7 mouse cellular contexts compared by ENCODE assay signal in genomic region chr10:127189116-127189650, GRCm38 (mm10). TPM values are rescaled to one million over a fixed set of nuclear protein-coding genes. Genes with fewer than 3 reads are reported as not detected.
DNase-seq lines count a peak whose midpoint lies in the region; ATAC-seq and TF ChIP-seq lines count a peak whose summit lies in the region.

No protein-coding gene starts in this region.

- H3K4me2 ChIP-seq in embryonic facial prominence, embryonic 15.5 days (replicated peaks) = peak overlapping the region; percentile 93
- peak overlapping the region; percentile 99 for H3K4me2 ChIP-seq in neural tube, embryonic 11.5 days (ENCODE audit: low read depth)

- H3K79me2 ChIP-seq in liver, adult 2 months (ENCODE audit: control insufficient read depth, insufficient read depth, low read length) = no peaks in the 10 kb centered on the region

- TF ChIP-seq POLR2A in liver, adult 2 months (IDR thresholded peaks at IDR 0.05; ENCODE audit: extremely low read depth, insufficient read depth, low read length) = no peak

- H3K27ac ChIP-seq in ES-E14 (ENCODE audit: insufficient read depth, low read depth, low read length, poor library complexity, severe bottlenecking) = no peak overlapping the region
- peak overlapping the region; percentile 98 for H3K27ac ChIP-seq in embryonic facial prominence, embryonic 15.5 days (replicated peaks)
- no peak overlapping the region for H3K27ac ChIP-seq in liver, adult 2 months (replicated peaks; ENCODE audit: insufficient read depth, low read depth, low read length)
- peak overlapping the region; percentile 87 for H3K27ac ChIP-seq in neural tube, embryonic 11.5 days (ENCODE audit: low read depth, low read length)

- in situ Hi-C loops in ES-E14 (cut with MboI; ENCODE audit: low sequenced_read_pairs in 2 of 2, unreplicated experiment in 2 of 2) = no loop called here

- peak overlapping the region; percentile 81 to 99 for H3K4me3 ChIP-seq in ES-E14 (ENCODE audit: insufficient read depth in 1 of 2, low read depth in 1 of 2, low read length in 2 of 2, poor library complexity in 1 of 2, severe bottlenecking in 1 of 2)
- H3K4me3 ChIP-seq in embryonic facial prominence, embryonic 15.5 days (replicated peaks) = peak overlapping the region; percentile 74
- peak overlapping the region; percentile 78 for H3K4me3 ChIP-seq in liver, adult 2 months (ENCODE audit: insufficient read depth, low read depth, low read length)
- peak overlapping the region; percentile 79 for H3K4me3 ChIP-seq in neural tube, embryonic 11.5 days (ENCODE audit: low read depth, low read length)

- WGBS in embryonic facial prominence, embryonic 15.5 days = under 1% methylated on average over 26 of the region's 26 CpGs
- 3% methylated on average over 26 of the region's 26 CpGs for WGBS in liver, adult 2 months
- WGBS in neural tube, embryonic 11.5 days = under 1% methylated on average over 26 of the region's 26 CpGs

- DNase-seq in CD4-positive, CD25-positive, alpha-beta regulatory T cell, adult 2 months (ENCODE audit: low read depth, low spot score) = peak; percentile 51
- no peak for DNase-seq in ES-E14 (ENCODE audit: low read depth, low spot score)
- DNase-seq in heart, postnatal 14 days = peak; percentile 63 to 74
- no peak for DNase-seq in liver, adult 2 months (ENCODE audit: extremely low read depth, low read depth, low spot score)
- peak; percentile 52 for DNase-seq in neural tube, embryonic 11.5 days (ENCODE audit: low spot score)
- DNase-seq in thymus, adult 18-20 months = no peak

- peaks cover 20% of the 10 kb centered on the region; the same call in 1 of the 2 replicates for H3K36me3 ChIP-seq in ES-E14 (ENCODE audit: control insufficient read depth, insufficient read depth, low read length, poor library complexity, severe bottlenecking)
- H3K36me3 ChIP-seq in embryonic facial prominence, embryonic 15.5 days = peaks cover 53% of the 10 kb centered on the region
- H3K36me3 ChIP-seq in liver, adult 2 months (ENCODE audit: control insufficient read depth, insufficient read depth, low read length) = no peaks in the 10 kb centered on the region
- H3K36me3 ChIP-seq in neural tube, embryonic 11.5 days (ENCODE audit: control insufficient read depth, insufficient read depth, low read length) = peaks cover 17% of the 10 kb centered on the region

- peaks cover 2 to 31% of the 10 kb centered on the region in 2 experiments; a peak in 2 of 4 replicates for H3K4me1 ChIP-seq in ES-E14 (ENCODE audit: control insufficient read depth in 2 of 2, insufficient read depth in 2 of 2, low read length in 2 of 2, poor library complexity in 1 of 2)
- H3K4me1 ChIP-seq in embryonic facial prominence, embryonic 15.5 days = peaks cover 65% of the 10 kb centered on the region
- peaks cover 2% of the 10 kb centered on the region; the same call in 1 of the 2 replicates for H3K4me1 ChIP-seq in liver, adult 2 months (ENCODE audit: control insufficient read depth, insufficient read depth, low read length)
- peaks cover 14% of the 10 kb centered on the region for H3K4me1 ChIP-seq in neural tube, embryonic 11.5 days (ENCODE audit: control insufficient read depth, insufficient read depth, low read length)

- H3K27me3 ChIP-seq in embryonic facial prominence, embryonic 15.5 days = peaks cover 5% of the 10 kb centered on the region; the same call in 1 of the 2 replicates
- H3K27me3 ChIP-seq in liver, adult 2 months (ENCODE audit: control insufficient read depth, insufficient read depth, low read length) = peaks cover 8% of the 10 kb centered on the region
- no peaks in the 10 kb centered on the region for H3K27me3 ChIP-seq in neural tube, embryonic 11.5 days (ENCODE audit: control insufficient read depth, insufficient read depth, low read length)

- intact Hi-C loops in heart, postnatal 14 days (cut with DNase I) = no loop called here

- ATAC-seq in embryonic facial prominence, embryonic 15.5 days (ENCODE audit: insufficient number of reproducible peaks, low FRiP score, low TSS enrichment, low read depth) = peak; percentile 11; the same call in 1 of the 2 replicates
- ATAC-seq in neural tube, embryonic 11.5 days (ENCODE audit: insufficient read depth, low FRiP score, low TSS enrichment) = peak; percentile 10

- no peaks in the 10 kb centered on the region for H3K9me3 ChIP-seq in ES-E14 (ENCODE audit: control insufficient read depth, insufficient read depth, low read depth, low read length)
- H3K9me3 ChIP-seq in embryonic facial prominence, embryonic 15.5 days (replicated peaks) = no peaks in the 10 kb centered on the region
- no peaks in the 10 kb centered on the region for H3K9me3 ChIP-seq in neural tube, embryonic 11.5 days (ENCODE audit: control insufficient read depth, low read length)

- TF ChIP-seq CTCF in liver, adult 2 months (IDR thresholded peaks at IDR 0.05; ENCODE audit: low read depth, low read length) = no peak

- H3K9ac ChIP-seq in ES-E14 (ENCODE audit: insufficient read depth, low read depth, low read length, poor library complexity, severe bottlenecking) = peak overlapping the region; percentile 63; the same call in 1 of the 2 replicates
- peak overlapping the region; percentile 74 for H3K9ac ChIP-seq in embryonic facial prominence, embryonic 15.5 days
- peak overlapping the region; percentile 54 for H3K9ac ChIP-seq in liver, adult 2 months (ENCODE audit: low read depth, low read length)
- H3K9ac ChIP-seq in neural tube, embryonic 11.5 days (ENCODE audit: low read length) = peak overlapping the region; percentile 92

TF ChIP-seq in ES-E14, 5 proteins besides CTCF, POLR2A, EP300 and RAD21:
- no peak for TF ChIP-seq ZNF384 (IDR thresholded peaks at IDR 0.05; ENCODE audit: low read depth, low read length)
- no peak for TF ChIP-seq ZC3H11A (IDR thresholded peaks at IDR 0.05; ENCODE audit: borderline replicate concordance, low read depth, low read length)
- TF ChIP-seq CHD2 (IDR thresholded peaks at IDR 0.05; ENCODE audit: low read depth, low read length) = no peak
- TF ChIP-seq HCFC1 (IDR thresholded peaks at IDR 0.05; ENCODE audit: borderline replicate concordance, insufficient read depth, low read length) = no peak
- TF ChIP-seq MAFK (IDR thresholded peaks at IDR 0.05; ENCODE audit: insufficient read depth, low read depth, low read length) = no peak

RNA-seq across cellular contexts. Expression of gene Arhgef25, which starts 0.7 kb away (rescaled TPM):
- total RNA-seq in ES-E14 (2012; rRNA removed) = 39.2 and 87.7 TPM in 2 replicates
- 116 TPM in 2 replicates for polyA plus RNA-seq in embryonic facial prominence, embryonic 15.5 days (2015; fragmentation: Nextera tagmentation; extraction: Ambion mirVana)
- 10 to 100 TPM; 17.0 to 17.9 TPM for total RNA-seq in heart, postnatal 14 days (2021)
- total RNA-seq in liver, adult 2 months (2014; rRNA removed) = 0.83 and 0.87 TPM in 2 replicates
- 0.91 and 1.4 TPM in 2 replicates for polyA plus RNA-seq in liver, adult 2 months (2012; rRNA removed)
- polyA plus RNA-seq in neural tube, embryonic 11.5 days (2014; fragmentation: Nextera tagmentation; extraction: Ambion mirVana) = 31.7 and 31.8 TPM in 2 replicates

RNA-seq across cellular contexts. Expression of gene Dtx3, which starts 6.3 kb away (rescaled TPM):
- total RNA-seq in ES-E14 (2012; rRNA removed) = 29.5 and 75.5 TPM in 2 replicates
- 152 and 179 TPM in 2 replicates for polyA plus RNA-seq in embryonic facial prominence, embryonic 15.5 days (2015; fragmentation: Nextera tagmentation; extraction: Ambion mirVana)
- 10 to 100 TPM; 36.1 to 43.4 TPM for total RNA-seq in heart, postnatal 14 days (2021)
- 1.5 and 1.8 TPM in 2 replicates for total RNA-seq in liver, adult 2 months (2014; rRNA removed)
- polyA plus RNA-seq in liver, adult 2 months (2012; rRNA removed) = 5.2 and 10.0 TPM in 2 replicates
- 138 and 148 TPM in 2 replicates for polyA plus RNA-seq in neural tube, embryonic 11.5 days (2014; fragmentation: Nextera tagmentation; extraction: Ambion mirVana)

RNA-seq across cellular contexts. Expression of gene Slc26a10, which starts 8.7 kb away (rescaled TPM):
- 7.4 and 12.2 TPM in 2 replicates for total RNA-seq in ES-E14 (2012; rRNA removed)
- polyA plus RNA-seq in embryonic facial prominence, embryonic 15.5 days (2015; fragmentation: Nextera tagmentation; extraction: Ambion mirVana) = 1.6 and 1.9 TPM in 2 replicates
- total RNA-seq in heart, postnatal 14 days (2021) = 10 to 100 TPM; 45.5 to 66.9 TPM
- 1.3 and 3.1 TPM in 2 replicates for total RNA-seq in liver, adult 2 months (2014; rRNA removed)
- polyA plus RNA-seq in liver, adult 2 months (2012; rRNA removed) = 4.1 and 5.8 TPM in 2 replicates
- 0.36 and 0.89 TPM in 2 replicates for polyA plus RNA-seq in neural tube, embryonic 11.5 days (2014; fragmentation: Nextera tagmentation; extraction: Ambion mirVana)

RNA-seq across cellular contexts. Expression of gene Pip4k2c, which starts 22.2 kb away (rescaled TPM):
- total RNA-seq in ES-E14 (2012; rRNA removed) = 41.7 and 47.4 TPM in 2 replicates
- polyA plus RNA-seq in embryonic facial prominence, embryonic 15.5 days (2015; fragmentation: Nextera tagmentation; extraction: Ambion mirVana) = 31.0 and 31.3 TPM in 2 replicates
- total RNA-seq in heart, postnatal 14 days (2021) = 10 to 100 TPM; 22.8 to 23.1 TPM
- 8.9 and 10.7 TPM in 2 replicates for total RNA-seq in liver, adult 2 months (2014; rRNA removed)
- polyA plus RNA-seq in liver, adult 2 months (2012; rRNA removed) = 13.0 and 13.9 TPM in 2 replicates
- 15.4 and 16.4 TPM in 2 replicates for polyA plus RNA-seq in neural tube, embryonic 11.5 days (2014; fragmentation: Nextera tagmentation; extraction: Ambion mirVana)

RNA-seq across cellular contexts. Expression of gene B4galnt1, which starts 24.2 kb away (rescaled TPM):
- 4.5 and 8.6 TPM in 2 replicates for total RNA-seq in ES-E14 (2012; rRNA removed)
- 11.0 and 12.7 TPM in 2 replicates for polyA plus RNA-seq in embryonic facial prominence, embryonic 15.5 days (2015; fragmentation: Nextera tagmentation; extraction: Ambion mirVana)
- 1 to 10 TPM; 2.9 to 3.8 TPM for total RNA-seq in heart, postnatal 14 days (2021)
- 21.9 and 36.3 TPM in 2 replicates for total RNA-seq in liver, adult 2 months (2014; rRNA removed)
- 85.0 and 89.8 TPM in 2 replicates for polyA plus RNA-seq in liver, adult 2 months (2012; rRNA removed)
- 17.3 and 19.9 TPM in 2 replicates for polyA plus RNA-seq in neural tube, embryonic 11.5 days (2014; fragmentation: Nextera tagmentation; extraction: Ambion mirVana)

Comparison
In these comparisons a context has a peak if more than half of its experiments do, and no peak if none do; other contexts are left out.
1. DNase-seq: peak in CD4-positive, CD25-positive, alpha-beta regulatory T cell, adult 2 months (single experiment), heart, postnatal 14 days (2 of 2) and neural tube, embryonic 11.5 days (single experiment); none in ES-E14 (single experiment), liver, adult 2 months (single experiment) and thymus, adult 18-20 months (0 of 2).
2. H3K27ac ChIP-seq: peak in embryonic facial prominence, embryonic 15.5 days (single experiment) and neural tube, embryonic 11.5 days (single experiment); none in ES-E14 (single experiment) and liver, adult 2 months (single experiment).
3. RNA of gene Dtx3, which starts 6.3 kb away (total RNA-seq): 36.1 to 43.4 TPM in heart, postnatal 14 days and 29.5 to 75.5 TPM in ES-E14; 1.5 to 1.8 TPM in liver, adult 2 months; every median in the first group is over 10 times any median in the second.
4. Peak in every context shown above with its lines, with median percentiles within 50 percentile points of each other: H3K4me3 ChIP-seq and H3K9ac ChIP-seq.